Mouse (Mus musculus) intestine, embryonic 14.5 days (tissue): ENCODE data around the gene Herpud1. TPM values are rescaled to one million over a fixed set of nuclear protein-coding genes. Genes with fewer than 3 reads are reported as not detected.

Experiments
- ATAC-seq: fragments of 200-750 bp; cut with Nextera tagmentation; replicated peaks from 2 replicates; pipeline ENCODE4 v1.8.0; 2017; ENCODE audit warnings: low read depth, moderate number of reproducible peaks, moderate TSS enrichment, moderate library complexity; ENCODE audit not compliant: low FRiP score, low TSS enrichment
- DNase-seq: peaks from one replicate; pipeline ENCODE4 v3.0.0-alpha.2; 2018; ENCODE audit warnings: low spot score
- H3K27ac ChIP-seq: fragments of 300-500 bp; sonication (generic); 2 replicates; pipeline ENCODE4 v1.5.1; 2014; ENCODE audit warnings: low read depth, mild to moderate bottlenecking, control low read depth
- H3K27me3 ChIP-seq: fragments of 300-500 bp; sonication (generic); replicated peaks from 2 replicates; pipeline ENCODE4 v1.6.1; 2014; ENCODE audit warnings: low read length, control low read depth; ENCODE audit not compliant: control insufficient read depth, insufficient read depth
- H3K36me3 ChIP-seq: fragments of 300-500 bp; sonication (generic); 2 replicates; pipeline ENCODE4 v1.6.1; 2014; ENCODE audit warnings: low read length, control low read depth; ENCODE audit not compliant: control insufficient read depth, insufficient read depth
- H3K4me1 ChIP-seq: fragments of 300-500 bp; sonication (generic); replicated peaks from 2 replicates; pipeline ENCODE4 v1.6.1; 2014; ENCODE audit warnings: low read length, control low read depth, mixed read lengths; ENCODE audit not compliant: control insufficient read depth, insufficient read depth
- H3K4me2 ChIP-seq: fragments of 300-500 bp; sonication (generic); 2 replicates; pipeline ENCODE4 v1.6.1; 2014; ENCODE audit warnings: low read length
- H3K4me3 ChIP-seq: fragments of 300-500 bp; sonication (generic); 2 replicates; pipeline ENCODE4 v1.5.1; 2014; ENCODE audit warnings: low read depth, low read length, control low read depth, mixed read lengths
- H3K9ac ChIP-seq: fragments of 300-500 bp; sonication (generic); 2 replicates; pipeline ENCODE4 v1.6.1; 2014; ENCODE audit warnings: mild to moderate bottlenecking, low read length
- H3K9me3 ChIP-seq: fragments of 300-500 bp; sonication (generic); 2 replicates; pipeline ENCODE4 v1.6.1; 2016; ENCODE audit warnings: low read length, control low read depth; ENCODE audit not compliant: control insufficient read depth
- WGBS: fragments of 180-500 bp; shearing (Covaris S2); extraction: QIAGEN DNeasy Blood & Tissue Kit; methylation state at CpG from one replicate; pipeline ENCODE4 v1.1.7; 2014; 5-methylcytosine and 5-hydroxymethylcytosine counted together
- polyA plus RNA-seq: library from polyadenylated mRNA; unstranded; fragments of >200 nt; fragmentation: Nextera tagmentation; extraction: Ambion mirVana; gene quantifications from 2 replicates; pipeline ENCODE4 v1.2.1, GENCODE M21; 2014

The Herpud1 gene
- polyA plus RNA-seq, 1 experiment from 2014 or later: 97.4 TPM

DNA sequence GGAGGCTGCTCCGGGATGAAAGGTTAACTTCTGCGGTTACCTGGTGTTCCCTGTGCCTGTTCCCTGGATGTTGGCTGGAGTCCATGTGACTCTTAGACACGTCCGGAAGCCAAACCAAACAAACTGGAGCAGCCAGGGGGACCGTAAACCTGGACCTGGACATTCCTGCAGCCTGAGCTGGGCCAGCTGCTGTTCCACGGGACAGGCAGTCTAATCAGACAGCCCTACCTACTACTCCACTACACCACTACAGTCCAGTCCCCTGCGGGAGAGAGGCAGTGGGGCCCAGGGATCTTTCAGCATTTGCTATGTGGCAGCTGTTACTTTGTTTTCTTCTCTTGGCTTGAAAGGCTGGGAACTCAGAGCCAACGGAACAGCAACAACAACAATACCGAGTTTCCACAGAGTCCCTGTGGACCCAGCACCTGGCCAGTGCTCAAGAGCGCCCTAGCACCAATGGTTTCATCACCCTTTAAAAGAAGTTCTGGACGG lies 8.5 kb upstream of the Herpud1 start:
- 33% methylated on average over 11 of the region's 11 CpGs for WGBS
- Histone ChIP-seq H3K4me1 (0 out of 2 replicates have a peak, but pooled peaks cover 4% of the 10 kb centered on the region), H3K27me3 (no peaks in the 10 kb centered on the region), H3K27ac (peak overlapping the region; percentile 36; the same call in 1 of the 2 replicates), H3K4me3 (no peak overlapping the region), H3K4me2 (no peak overlapping the region), H3K36me3 (no peaks in the 10 kb centered on the region), H3K9me3 (no peaks in the 10 kb centered on the region), H3K9ac (no peak overlapping the region)
- DNase-seq: peak; percentile 63
- peak; percentile 57 for ATAC-seq

GRCm38 (mm10) chr8:94378763-94379415 lies 7.3 kb upstream of the Herpud1 start:
- Histone ChIP-seq H3K4me3 (no peak overlapping the region), H3K27ac (no peak overlapping the region), H3K4me1 (0 out of 2 replicates have a peak, but pooled peaks cover 4% of the 10 kb centered on the region), H3K27me3 (no peaks in the 10 kb centered on the region), H3K9ac (no peak overlapping the region), H3K9me3 (no peaks in the 10 kb centered on the region), H3K36me3 (no peaks in the 10 kb centered on the region), H3K4me2 (no peak overlapping the region)
- DNase-seq (no peak), ATAC-seq (no peak)
- 83% methylated on average over 15 of the region's 15 CpGs for WGBS

DNA sequence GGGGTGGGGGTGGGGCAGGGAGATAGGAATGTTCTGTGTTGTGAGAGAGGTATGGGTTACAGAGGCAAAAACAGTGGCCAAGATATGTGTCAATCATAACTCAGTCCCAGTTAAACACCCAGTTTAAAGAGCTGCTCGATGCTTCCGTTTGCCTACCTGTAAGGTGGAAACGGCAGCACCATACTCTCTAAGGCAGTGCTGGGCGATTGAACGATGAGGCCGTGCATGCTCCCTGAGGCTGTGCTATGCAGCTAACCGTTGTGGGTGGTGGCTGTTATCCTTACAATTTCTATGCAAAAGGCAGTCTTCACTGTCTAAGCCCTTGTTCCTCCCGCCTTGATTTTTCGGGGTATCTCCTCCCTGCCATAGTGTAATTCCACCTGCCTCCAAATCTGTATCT lies 6.6 kb upstream of the Herpud1 start:
- Histone ChIP-seq H3K9me3 (no peaks in the 10 kb centered on the region), H3K4me3 (no peak overlapping the region), H3K27me3 (no peaks in the 10 kb centered on the region), H3K36me3 (no peaks in the 10 kb centered on the region), H3K4me2 (no peak overlapping the region), H3K4me1 (0 out of 2 replicates have a peak, but pooled peaks cover 4% of the 10 kb centered on the region), H3K27ac (no peak overlapping the region), H3K9ac (no peak overlapping the region)
- 90% methylated on average over 9 of the region's 9 CpGs for WGBS
- no peak for DNase-seq
- no peak for ATAC-seq

DNA sequence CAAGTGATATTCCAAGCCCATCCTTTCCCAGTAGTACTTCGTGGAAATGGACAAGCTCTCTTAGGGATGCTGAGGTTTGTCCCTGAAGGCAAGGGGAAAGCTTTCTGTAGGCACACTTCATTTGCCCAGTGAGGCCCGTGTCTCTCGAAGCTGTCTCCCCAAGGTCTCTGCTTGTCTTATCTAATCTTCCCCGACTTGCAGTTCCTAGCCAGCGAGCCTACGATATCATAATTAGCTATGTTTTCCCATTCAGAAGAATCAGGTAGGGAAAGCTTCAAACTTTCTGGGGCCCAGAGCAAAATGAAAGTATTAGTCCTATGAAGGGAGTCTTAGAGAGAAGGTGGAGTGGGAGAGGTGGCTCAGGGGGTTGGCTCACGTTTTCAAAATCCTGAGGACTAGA lies 2.1 kb upstream of the Herpud1 start:
- H3K27me3 ChIP-seq: no peaks in the 10 kb centered on the region
- 84% methylated on average over 7 of the region's 7 CpGs for WGBS
- no peak overlapping the region for H3K9ac ChIP-seq
- H3K27ac ChIP-seq: no peak overlapping the region
- no peaks in the 10 kb centered on the region for H3K9me3 ChIP-seq
- peaks cover 4% of the 10 kb centered on the region for H3K4me1 ChIP-seq
- peaks cover 2% of the 10 kb centered on the region; the same call in 1 of the 2 replicates for H3K36me3 ChIP-seq
- ATAC-seq: no peak
- no peak overlapping the region for H3K4me3 ChIP-seq
- no peak for DNase-seq
- no peak overlapping the region for H3K4me2 ChIP-seq

- peak; percentile 34; the same call in 1 of the 2 replicates for ATAC-seq
- DNase-seq: peak; percentile 60
- Histone ChIP-seq H3K4me1 (peaks cover 4% of the 10 kb centered on the region), H3K9ac (peak overlapping the region; percentile 80), H3K4me3 (peak overlapping the region; percentile 68), H3K9me3 (no peaks in the 10 kb centered on the region), H3K27me3 (no peaks in the 10 kb centered on the region), H3K4me2 (peak overlapping the region; percentile 74), H3K36me3 (peaks cover 17% of the 10 kb centered on the region), H3K27ac (peak overlapping the region; percentile 48)
- 25% methylated on average over 20 of the region's 20 CpGs for WGBS
Observed at GRCm38 (mm10) chr8:94385506-94386213, 578 bp upstream of the Herpud1 start.

DNA sequence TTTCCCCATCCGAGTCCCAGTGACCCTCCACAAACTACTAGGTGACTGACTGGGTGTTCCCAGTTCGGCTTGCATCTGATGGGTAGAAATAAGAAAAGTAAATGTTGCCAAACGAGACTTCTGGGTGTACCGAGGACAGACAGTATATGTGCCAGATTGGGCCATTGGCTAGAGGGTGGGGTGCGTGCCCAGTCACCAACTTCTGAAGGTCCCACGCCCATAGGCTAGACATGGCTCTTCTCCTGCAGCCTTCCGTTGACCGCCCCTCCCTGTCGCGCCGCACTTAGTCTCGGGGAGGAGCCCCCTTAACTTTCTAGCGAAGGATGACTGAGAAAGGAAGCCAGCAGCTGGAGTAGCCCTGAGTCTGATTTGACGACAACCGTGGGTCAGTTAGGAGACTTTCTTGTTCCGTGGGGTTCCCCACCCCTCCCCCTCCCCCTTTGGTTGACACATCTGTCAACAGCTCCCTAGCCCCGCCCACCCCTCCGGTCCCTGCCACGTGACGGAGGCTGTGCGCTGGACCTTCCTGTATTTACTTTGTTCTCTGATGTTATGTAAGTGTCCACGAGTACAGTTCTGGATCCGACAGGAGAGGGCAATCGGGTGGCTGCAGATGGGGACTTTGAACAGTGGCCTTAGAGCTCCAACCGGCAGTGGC lies 918 bp downstream of the Herpud1 start:
- ATAC-seq (peak; percentile 48), DNase-seq (peak; percentile 87)
- Histone ChIP-seq H3K4me3 (peak overlapping the region; percentile 68), H3K9ac (peak overlapping the region; percentile 80), H3K4me2 (peak overlapping the region; percentile 74), H3K27ac (peak overlapping the region; percentile 69), H3K27me3 (no peaks in the 10 kb centered on the region), H3K4me1 (peaks cover 4% of the 10 kb centered on the region), H3K36me3 (peaks cover 32% of the 10 kb centered on the region), H3K9me3 (no peaks in the 10 kb centered on the region)
- WGBS: under 1% methylated on average over 25 of the region's 25 CpGs

GRCm38 (mm10) chr8:94387785-94388184 lies 1.5 kb downstream of the Herpud1 start:
- WGBS: 24% methylated on average over 6 of the region's 6 CpGs

DNA sequence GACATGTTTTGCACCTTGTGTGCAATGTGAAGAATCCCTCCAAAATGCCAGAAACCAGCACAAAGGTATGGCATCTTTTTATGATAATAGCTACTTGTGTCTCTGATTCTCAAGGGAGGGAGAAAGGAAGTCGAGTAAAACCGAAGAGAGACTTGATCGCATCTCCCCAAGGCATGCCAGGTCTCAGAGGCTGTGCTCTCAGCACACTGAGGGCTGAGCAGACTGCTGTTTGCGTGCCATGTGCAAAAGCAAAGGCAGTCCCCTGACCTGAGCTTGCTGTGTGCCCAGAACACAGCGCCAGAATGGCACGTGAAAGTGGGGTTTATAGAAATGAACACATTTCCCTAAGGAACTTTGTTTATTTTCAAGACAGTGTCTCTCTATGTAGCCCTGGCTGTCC lies 3.3 kb downstream of the Herpud1 start:
- Histone ChIP-seq H3K4me2 (no peak overlapping the region), H3K27ac (no peak overlapping the region), H3K4me3 (no peak overlapping the region), H3K4me1 (peaks cover 4% of the 10 kb centered on the region), H3K27me3 (no peaks in the 10 kb centered on the region), H3K36me3 (peaks cover 54% of the 10 kb centered on the region), H3K9me3 (no peaks in the 10 kb centered on the region), H3K9ac (no peak overlapping the region)
- no peak for DNase-seq
- WGBS: 94% methylated on average over 6 of the region's 6 CpGs
- no peak for ATAC-seq

More at GRCm38 (mm10) chr8:94387785-94388184, 1.5 kb downstream of the Herpud1 start:
- ATAC-seq (no peak; the same call in 1 of the 2 replicates), DNase-seq (no peak)
- no peaks in the 10 kb centered on the region for H3K27me3 ChIP-seq
- H3K4me2 ChIP-seq: peak overlapping the region; percentile 74
- H3K27ac ChIP-seq: peak overlapping the region; percentile 51
- no peaks in the 10 kb centered on the region for H3K9me3 ChIP-seq
- H3K4me1 ChIP-seq: peaks cover 4% of the 10 kb centered on the region
- H3K4me3 ChIP-seq: peak overlapping the region; percentile 68
- H3K9ac ChIP-seq: peak overlapping the region; percentile 80
- H3K36me3 ChIP-seq: peaks cover 38% of the 10 kb centered on the region
